Mouse (Mus musculus) brown adipose tissue, adult 24 weeks (tissue): ENCODE measurements at regions not wholly inside any gene's neighbourhood (a gene's known extent, or its start where the extent isn't known, plus 50 kb on each side); places are given as distances from the start of the nearest gene placed in this dataset.

Source experiments
- H3K27ac ChIP-seq: fragments of 200-500 bp; replicated peaks from 2 replicates; pipeline ENCODE4 v1.5.1; 2012; ENCODE audit warnings: low read depth, mild to moderate bottlenecking, low read length
- H3K4me1 ChIP-seq: fragments of 200-500 bp; 2 replicates; pipeline ENCODE4 v1.6.1; 2012; ENCODE audit warnings: low read length, mixed read lengths; ENCODE audit not compliant: control insufficient read depth, insufficient read depth, insufficient read length
- H3K4me3 ChIP-seq: fragments of 200-500 bp; 2 replicates; pipeline ENCODE4 v1.5.1; 2012; ENCODE audit warnings: low read depth, mild to moderate bottlenecking, low read length, moderate library complexity; ENCODE audit not compliant: insufficient read depth

DNA sequence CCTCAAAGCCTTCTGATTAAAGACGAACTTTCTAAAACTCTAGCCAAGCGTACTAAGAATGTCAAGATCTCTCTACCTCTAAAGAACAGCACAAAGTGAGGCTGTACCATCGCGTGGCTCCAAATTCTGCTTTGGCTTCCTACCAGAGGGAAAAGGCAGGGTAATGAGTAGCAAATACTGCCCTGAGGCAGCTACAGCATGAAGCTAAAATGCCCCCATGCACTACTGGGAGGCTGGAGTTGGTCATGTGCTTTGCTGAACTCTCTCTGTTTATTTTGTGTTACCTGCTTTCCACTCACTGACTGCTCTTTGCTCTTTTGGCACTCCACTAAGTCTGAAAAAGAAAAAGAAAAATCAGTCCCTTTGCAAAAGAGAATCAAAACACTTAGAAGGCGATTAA, 201.1 kb upstream of the Cpeb2 start:
- no peak overlapping the region for H3K4me3 ChIP-seq
- H3K27ac ChIP-seq, result no peak overlapping the region

DNA sequence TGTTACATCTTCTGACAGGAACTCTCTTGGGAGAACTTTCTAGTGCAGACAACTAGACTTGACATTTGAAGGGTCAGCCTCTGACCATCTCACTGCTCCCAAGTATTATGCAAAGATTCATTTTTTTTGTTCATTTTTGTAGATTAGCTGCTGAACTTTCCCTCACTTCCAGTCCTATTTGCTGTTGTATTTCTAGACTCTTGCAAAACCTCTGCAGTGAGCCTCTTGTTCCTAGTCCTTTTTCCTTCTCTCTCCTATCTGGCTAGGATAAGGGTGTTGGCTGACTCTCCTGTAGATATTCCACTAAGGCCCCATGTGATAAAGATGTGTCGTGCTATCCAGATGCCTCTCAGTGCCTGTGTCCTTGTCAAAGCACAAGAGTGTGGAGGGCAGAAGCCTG, 198.5 kb upstream of the Cpeb2 start:
- no peak overlapping the region for H3K4me3 ChIP-seq
- no peak overlapping the region for H3K27ac ChIP-seq
- H3K4me1 ChIP-seq, result no peaks in the 10 kb centered on the region

More for the DNA sequence above, 201.1 kb upstream of the Cpeb2 start:
- no peaks in the 10 kb centered on the region for H3K4me1 ChIP-seq

DNA sequence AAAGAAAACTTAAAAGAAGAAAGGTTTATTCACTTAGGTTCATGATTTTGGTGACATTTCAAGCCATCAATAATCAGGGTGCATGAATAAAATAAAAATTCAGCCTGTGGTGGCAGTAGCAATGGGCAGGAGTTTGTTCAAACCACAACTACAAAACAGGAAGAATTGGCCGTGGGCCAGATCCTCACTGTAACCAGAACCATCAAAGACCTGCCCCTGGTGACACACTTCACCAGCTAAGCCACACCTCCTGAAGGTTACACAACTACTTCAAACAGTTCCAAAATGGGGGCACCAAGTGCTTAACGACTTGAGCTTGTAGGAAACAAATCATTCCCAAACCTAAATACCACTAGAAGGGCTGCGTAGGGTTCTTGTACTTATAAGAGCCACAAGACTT, 195.4 kb upstream of the Cpeb2 start:
- Histone ChIP-seq H3K4me1 (no peaks in the 10 kb centered on the region), H3K4me3 (no peak overlapping the region), H3K27ac (no peak overlapping the region)

DNA sequence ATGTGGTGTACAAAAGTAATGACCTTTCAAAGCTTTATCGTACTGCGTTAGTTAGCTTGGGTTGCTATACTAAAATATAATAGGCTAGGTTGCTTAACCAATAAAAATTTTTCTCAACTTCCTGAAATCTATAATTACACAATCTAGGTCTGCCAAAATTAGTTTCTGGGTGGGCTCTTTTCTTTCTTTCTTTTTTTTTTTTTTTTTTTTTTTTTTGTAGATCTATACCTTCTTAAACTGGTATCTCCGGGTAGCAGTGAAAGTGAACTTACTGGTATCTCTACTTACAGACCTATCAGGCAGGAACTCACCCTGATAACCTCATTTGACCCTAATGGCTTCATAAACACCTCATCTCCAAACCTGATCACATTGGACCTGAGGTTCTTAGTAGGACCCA, 193.4 kb upstream of the Cpeb2 start:
- no peaks in the 10 kb centered on the region for H3K4me1 ChIP-seq
- no peak overlapping the region for H3K4me3 ChIP-seq
- no peak overlapping the region for H3K27ac ChIP-seq

DNA sequence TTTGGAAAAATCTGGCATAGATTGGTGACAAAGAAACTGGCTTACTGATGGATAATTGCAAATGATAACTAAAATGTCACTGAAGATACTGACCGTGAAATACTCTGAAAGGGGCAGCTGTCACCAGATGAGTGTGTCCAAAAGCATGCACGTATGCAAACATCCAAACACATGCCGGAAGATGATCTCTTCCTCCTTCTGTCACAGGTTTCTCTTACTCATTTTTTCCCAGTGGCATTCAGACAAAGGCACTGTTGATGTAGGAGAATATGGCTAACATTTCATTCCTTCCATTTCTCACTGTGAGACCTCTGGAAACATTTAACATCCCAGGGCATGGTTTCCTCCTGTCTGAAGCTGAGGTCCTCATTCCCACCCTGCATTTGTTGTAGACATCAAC, 190.4 kb upstream of the Cpeb2 start:
- H3K27ac ChIP-seq, result no peak overlapping the region
- no peak overlapping the region for H3K4me3 ChIP-seq
- H3K4me1 ChIP-seq, result peaks cover 3% of the 10 kb centered on the region; the same call in 1 of the 2 replicates

DNA sequence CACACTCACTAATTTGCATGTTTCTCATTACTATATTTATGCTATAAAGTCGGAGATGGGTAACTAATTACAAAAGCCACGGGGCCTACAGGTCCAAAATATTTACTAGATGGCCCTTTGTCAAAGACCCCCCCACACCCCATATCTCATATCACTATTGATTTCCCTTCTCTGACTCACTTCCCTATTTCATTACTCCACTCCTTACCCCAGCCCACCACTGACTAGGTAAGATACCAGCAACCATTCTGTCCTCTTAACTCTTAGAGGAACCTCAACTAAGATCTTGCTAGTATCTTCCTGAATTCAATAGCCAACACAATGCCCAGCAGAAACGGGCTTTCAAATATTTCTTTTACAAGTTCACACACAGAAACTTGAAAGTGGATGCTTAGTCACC, 187.1 kb upstream of the Cpeb2 start:
- no peak overlapping the region for H3K4me3 ChIP-seq
- H3K4me1 ChIP-seq, result peaks cover 10% of the 10 kb centered on the region; the same call in 1 of the 2 replicates
- no peak overlapping the region for H3K27ac ChIP-seq

DNA sequence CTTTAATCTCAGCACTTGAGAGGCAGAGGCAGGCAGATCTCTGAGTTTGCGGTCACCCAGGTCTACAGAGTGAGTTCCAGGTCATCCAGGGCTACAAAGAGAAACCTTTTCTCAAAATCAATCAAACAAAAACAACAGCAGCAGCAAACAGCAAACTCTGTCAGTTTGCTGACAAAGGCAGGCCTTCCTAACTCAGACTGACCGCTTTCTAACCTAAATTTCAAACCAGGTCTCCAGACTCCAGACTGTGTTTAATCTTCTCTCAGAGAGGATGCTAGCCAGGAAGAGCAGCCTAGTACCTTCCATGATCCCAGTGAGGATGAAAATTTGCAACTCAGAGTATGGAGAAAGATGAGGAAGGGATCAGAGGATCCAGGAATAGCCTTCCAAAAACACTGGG, 185.7 kb upstream of the Cpeb2 start:
- peaks cover 10% of the 10 kb centered on the region; the same call in 1 of the 2 replicates for H3K4me1 ChIP-seq
- no peak overlapping the region for H3K27ac ChIP-seq
- no peak overlapping the region for H3K4me3 ChIP-seq

DNA sequence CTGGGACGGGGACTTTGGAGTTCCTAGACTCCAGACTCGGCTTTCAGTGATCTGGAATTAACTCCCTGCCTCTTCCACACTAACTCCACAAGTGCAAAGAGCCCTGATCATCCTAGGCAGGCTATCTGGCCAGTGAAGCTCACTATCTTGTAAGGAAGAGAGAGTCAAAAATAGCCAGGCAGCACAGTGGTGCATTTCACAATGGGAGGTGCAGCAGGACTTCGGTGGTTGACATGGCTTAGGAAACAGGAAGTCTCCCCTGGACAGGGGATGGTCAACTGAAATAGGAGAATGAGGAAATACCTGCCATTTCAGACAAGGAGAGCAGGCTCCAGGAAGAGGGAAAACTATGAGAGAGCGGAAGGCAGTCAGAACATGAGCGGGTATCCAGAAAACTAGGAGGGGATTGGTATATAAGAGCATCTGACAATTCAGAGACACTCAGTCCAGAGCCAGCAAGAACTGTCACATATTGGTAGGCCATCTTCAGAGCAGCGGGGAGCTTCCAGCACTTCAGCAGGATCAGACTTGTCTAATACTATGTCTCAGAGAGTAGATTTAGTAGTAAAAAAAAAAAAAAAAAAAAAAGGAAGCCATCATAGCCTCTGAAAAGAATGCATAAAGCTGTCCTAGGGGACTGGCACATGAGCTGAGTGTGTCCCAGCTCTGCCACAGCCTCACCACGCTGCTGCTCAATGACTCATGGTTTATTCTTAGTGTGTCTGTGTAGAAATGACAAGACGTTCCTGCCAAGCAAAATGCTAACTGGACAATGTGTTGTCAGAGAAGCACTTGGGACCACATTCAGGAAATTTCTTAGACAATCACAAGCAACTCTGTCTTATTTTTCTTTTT, 184.5 kb upstream of the Cpeb2 start:
- H3K27ac ChIP-seq, result 0 out of 2 replicates have a peak overlapping the region, but pooled peaks have one; percentile 7
- peaks cover 10% of the 10 kb centered on the region; the same call in 1 of the 2 replicates for H3K4me1 ChIP-seq
- no peak overlapping the region for H3K4me3 ChIP-seq

DNA sequence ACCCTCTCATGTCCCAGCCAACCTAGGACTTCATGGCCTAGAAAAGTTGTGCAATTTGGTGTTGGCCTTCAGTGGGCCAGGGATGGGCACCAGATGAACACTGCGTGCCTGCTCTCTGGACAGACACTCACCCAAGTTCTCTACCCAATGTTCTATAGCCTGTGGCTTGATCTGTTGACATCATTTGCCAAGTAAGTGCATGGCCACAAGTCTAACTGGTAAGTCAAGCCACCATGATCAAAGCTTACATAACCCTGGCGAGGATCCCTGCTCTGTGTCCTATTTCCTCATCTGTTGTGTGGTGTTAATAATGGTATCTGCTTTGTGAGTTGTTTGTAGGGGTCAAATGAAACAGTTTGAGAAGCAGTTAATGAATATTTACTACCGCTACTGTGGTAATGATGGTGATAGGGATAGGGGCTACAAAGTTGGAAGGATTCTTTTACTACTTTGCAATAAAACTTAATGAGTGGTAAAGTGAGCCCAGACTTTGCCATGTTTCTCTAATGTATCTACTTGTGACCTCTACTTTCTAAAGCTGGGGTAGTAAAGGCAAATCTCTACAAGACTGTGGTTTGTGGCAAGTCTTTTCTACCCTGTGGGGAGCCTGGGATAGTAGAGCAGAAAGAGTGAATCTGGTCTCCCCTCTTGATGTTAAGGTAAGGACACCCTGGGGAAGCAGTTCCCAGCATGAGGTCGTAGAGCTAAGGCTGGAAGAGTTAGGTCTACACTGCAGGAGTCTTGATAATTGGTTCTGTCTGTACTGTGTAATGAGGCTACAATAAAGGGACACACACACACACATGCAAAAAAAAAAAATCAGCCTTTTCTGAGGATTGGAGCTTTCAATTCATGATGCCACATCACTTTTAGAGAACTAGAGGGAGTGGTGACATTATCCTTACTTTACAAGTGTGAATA, 183.3 kb upstream of the Cpeb2 start:
- Histone ChIP-seq H3K4me3 (no peak overlapping the region), H3K4me1 (peaks cover 10% of the 10 kb centered on the region; the same call in 1 of the 2 replicates), H3K27ac (no peak overlapping the region)

DNA sequence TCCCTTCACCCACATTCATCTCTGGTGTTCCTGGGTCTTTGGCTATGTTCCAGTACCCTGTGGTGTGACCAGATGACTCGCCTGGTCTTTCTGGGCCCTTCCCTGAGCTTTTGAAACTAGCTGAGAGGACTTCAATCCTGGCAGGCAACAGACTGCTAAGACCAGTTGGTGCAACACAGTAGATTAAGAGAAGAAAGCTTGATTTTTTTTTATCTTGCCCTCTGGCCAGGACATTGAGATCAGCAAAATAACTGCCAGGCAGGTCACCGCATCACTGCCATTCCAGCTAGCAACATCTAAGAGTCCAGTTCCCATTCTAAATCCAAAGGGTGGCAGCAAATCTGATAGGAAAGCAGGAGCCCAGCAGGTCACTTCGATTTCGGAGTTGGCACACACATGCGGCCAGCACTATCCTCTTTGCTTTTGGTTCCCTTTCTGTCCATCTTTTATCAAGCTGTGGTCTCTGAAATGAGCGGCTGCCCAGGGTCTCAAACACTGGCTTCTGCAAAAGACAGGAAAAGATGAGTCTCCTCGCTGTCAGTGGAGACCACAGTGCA, 181.9 kb upstream of the Cpeb2 start:
- no peak overlapping the region for H3K27ac ChIP-seq
- H3K4me1 ChIP-seq, result peaks cover 10% of the 10 kb centered on the region; the same call in 1 of the 2 replicates
- no peak overlapping the region for H3K4me3 ChIP-seq

DNA sequence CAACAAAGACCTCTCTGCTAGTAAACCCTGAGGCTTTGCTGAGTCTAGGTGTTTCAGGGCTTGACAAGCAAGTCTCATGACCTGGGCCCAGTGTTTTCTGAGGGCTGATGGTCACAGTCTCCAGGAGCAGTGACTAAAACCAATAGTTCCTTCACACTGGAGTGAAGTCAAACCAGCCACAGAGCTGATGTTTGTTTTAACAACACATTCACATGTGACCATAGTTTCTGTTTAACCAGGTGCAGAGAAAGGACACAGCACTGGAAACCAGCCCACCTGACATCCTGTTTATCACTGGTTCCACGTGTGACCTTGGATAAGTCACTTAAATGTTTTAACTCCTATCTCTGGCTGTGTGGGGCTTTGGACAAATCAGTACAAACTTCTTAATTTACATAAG, 180.3 kb upstream of the Cpeb2 start:
- peaks cover 5% of the 10 kb centered on the region; the same call in 1 of the 2 replicates for H3K4me1 ChIP-seq
- no peak overlapping the region for H3K27ac ChIP-seq
- H3K4me3 ChIP-seq, result no peak overlapping the region

DNA sequence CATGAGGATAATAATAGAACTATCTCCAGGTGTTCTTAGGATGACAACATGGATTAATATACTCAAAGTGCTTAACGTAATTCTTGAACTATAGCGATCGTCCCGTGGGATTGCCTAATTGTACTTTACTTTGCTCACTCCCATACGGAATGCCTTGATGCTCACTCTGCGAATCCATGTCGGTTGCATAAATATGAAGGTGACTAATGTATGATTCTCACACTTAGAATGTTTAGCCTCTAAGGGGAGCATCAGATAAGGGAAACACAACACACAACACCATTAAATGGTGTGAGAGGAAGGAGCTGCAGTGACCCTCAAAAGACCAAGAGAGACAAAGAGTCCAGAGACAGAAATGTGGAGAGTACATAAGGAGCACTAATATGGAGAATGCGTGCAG, 178.4 kb upstream of the Cpeb2 start:
- Histone ChIP-seq H3K4me3 (no peak overlapping the region), H3K27ac (no peak overlapping the region), H3K4me1 (no peaks in the 10 kb centered on the region)

DNA sequence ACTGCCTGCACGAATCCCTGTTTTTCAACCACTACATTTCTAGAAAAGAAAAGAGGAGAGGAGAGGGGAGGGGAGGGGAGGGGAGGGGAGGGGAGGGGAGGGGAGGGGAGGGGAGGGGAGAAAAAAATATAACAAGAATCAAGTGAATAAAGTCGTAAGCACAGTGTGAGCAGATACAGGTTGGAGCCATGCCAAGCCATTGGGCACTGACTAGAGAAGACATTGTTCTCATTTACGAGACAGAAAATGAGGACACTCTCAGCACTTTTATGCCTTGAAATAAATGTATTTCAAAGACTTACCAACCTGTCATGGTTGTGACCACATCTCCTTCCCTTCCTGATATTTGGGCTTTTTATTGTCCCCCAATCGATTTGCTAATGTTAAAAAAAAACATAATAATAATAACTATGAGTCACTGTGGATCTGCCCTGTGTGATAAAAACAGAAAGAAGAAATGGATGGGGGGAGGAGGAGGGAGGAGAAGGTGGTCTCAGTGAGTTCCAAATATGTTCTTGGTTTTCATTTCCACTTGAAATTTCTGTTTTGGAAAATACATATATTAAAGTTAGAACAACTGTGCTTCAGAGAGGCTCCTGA, 177.8 kb upstream of the Cpeb2 start:
- H3K4me1 ChIP-seq, result no peaks in the 10 kb centered on the region
- no peak overlapping the region for H3K4me3 ChIP-seq
- H3K27ac ChIP-seq, result no peak overlapping the region

DNA sequence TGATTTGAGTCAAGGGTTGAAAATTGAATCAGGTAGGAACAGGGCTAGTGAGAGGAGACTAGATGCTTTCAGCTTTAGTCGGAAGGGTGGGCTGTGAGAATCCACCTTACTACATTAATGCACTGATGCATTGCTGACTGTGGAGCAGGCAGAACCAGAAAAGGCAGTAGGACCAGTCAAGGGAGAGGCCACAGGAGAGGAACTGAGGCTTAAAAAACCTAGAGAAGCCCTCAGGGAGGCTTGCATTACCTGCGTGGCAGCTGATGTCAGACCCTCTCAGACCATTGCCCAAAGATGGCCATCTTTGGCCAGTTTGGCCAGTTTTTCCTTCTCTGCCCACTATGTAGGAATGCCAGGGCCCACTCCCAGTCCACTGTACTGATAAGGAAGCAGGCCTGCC, 176.5 kb upstream of the Cpeb2 start:
- Histone ChIP-seq H3K4me1 (no peaks in the 10 kb centered on the region), H3K27ac (no peak overlapping the region), H3K4me3 (no peak overlapping the region)

DNA sequence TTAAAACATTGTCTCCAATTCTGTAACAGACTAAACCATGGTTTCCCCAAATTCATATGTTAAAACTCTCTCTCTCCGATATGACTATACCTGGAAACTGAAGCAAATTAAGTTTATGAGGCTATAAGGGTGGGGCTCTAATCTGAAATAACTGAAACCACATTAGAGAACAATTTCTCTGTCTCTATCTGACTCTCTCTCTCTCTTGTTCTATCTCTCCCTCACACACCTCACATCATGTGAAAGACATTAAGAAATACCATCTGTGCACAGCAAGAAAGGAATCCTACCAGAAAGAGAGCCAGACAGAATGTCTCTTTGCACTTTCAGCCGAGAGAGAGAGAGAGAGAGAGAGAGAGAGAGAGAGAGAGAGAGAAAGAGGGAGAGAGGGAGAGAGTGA, 171.7 kb upstream of the Cpeb2 start:
- Histone ChIP-seq H3K4me3 (no peak overlapping the region), H3K4me1 (no peaks in the 10 kb centered on the region), H3K27ac (no peak overlapping the region)
